17 mouse cellular contexts compared by ENCODE assay signal in genomic region chr2:166083542-166084031, GRCm38 (mm10).
DNase-seq lines count a peak whose midpoint lies in the region; ATAC-seq lines count a peak whose summit lies in the region.
"Had no signal": no experiment of that assay in that cellular context is flagged by ENCODE, and none has a peak within 500 bp of the region (broad histone marks: within the 10 kb centered on the region; RNA-seq: fewer than 3 reads in every experiment).

No protein-coding gene starts in this region.

- H3K36me3 ChIP-seq in heart, embryonic 13.5 days = peaks cover 65% of the 10 kb centered on the region
- H3K36me3 ChIP-seq in neural tube, embryonic 13.5 days = peaks cover 55% of the 10 kb centered on the region
- peaks cover 24% of the 10 kb centered on the region; the same call in 1 of the 2 replicates for H3K36me3 ChIP-seq in neural tube, embryonic 15.5 days

- H3K4me1 ChIP-seq in heart, embryonic 13.5 days = peaks cover 46% of the 10 kb centered on the region
- peaks cover 16% of the 10 kb centered on the region for H3K4me1 ChIP-seq in neural tube, embryonic 13.5 days (replicated peaks)
- peaks cover 5% of the 10 kb centered on the region; the same call in 1 of the 2 replicates for H3K4me1 ChIP-seq in neural tube, embryonic 15.5 days

- DNase-seq in heart, postnatal 14 days = no peak
- peak; percentile 44 for DNase-seq in induced T-regulatory cell, adult 2 months (ENCODE audit: low read depth)
- DNase-seq in spleen, adult 12 weeks (ENCODE audit: low spot score) = no peak
- DNase-seq in testis, postnatal 10 days (ENCODE audit: low spot score) = no peak
- DNase-seq: cerebellum, postnatal 14 days; gastrocnemius, postnatal 10 days; thymus, postnatal 25 days had no signal

- WGBS in heart, embryonic 13.5 days = 77% methylated on average over 9 of the region's 9 CpGs
- 73% methylated on average over 9 of the region's 9 CpGs for WGBS in neural tube, embryonic 13.5 days
- 54% methylated on average over 9 of the region's 9 CpGs for WGBS in neural tube, embryonic 15.5 days

- intact Hi-C loops in heart, postnatal 14 days (cut with DNase I) = no loop called here

- H3K27me3 ChIP-seq in heart, embryonic 13.5 days (replicated peaks) = no peaks in the 10 kb centered on the region
- no peaks in the 10 kb centered on the region for H3K27me3 ChIP-seq in neural tube, embryonic 13.5 days
- H3K27me3 ChIP-seq in neural tube, embryonic 15.5 days (replicated peaks) = no peaks in the 10 kb centered on the region
- H3K27me3 ChIP-seq: limb, embryonic 13.5 days; neural tube, embryonic 12.5 days had no signal

- H3K9ac ChIP-seq in heart, embryonic 13.5 days = 0 out of 2 replicates have a peak overlapping the region, but pooled peaks have one; percentile 2
- H3K9ac ChIP-seq in neural tube, embryonic 13.5 days = no peak overlapping the region
- no peak overlapping the region for H3K9ac ChIP-seq in neural tube, embryonic 15.5 days (replicated peaks)
- H3K9ac ChIP-seq: limb, embryonic 13.5 days; neural tube, embryonic 12.5 days had no signal

- no peak overlapping the region for H3K4me3 ChIP-seq in heart, embryonic 13.5 days
- H3K4me3 ChIP-seq in neural tube, embryonic 13.5 days = no peak overlapping the region
- no peak overlapping the region for H3K4me3 ChIP-seq in neural tube, embryonic 15.5 days (replicated peaks)
- H3K4me3 ChIP-seq: limb, embryonic 13.5 days; megakaryocyte, embryonic 14.5 days; neural tube, embryonic 12.5 days had no signal

- peak overlapping the region; percentile 39; the same call in 1 of the 2 replicates for H3K27ac ChIP-seq in heart, embryonic 13.5 days (replicated peaks)
- 0 out of 2 replicates have a peak overlapping the region, but pooled peaks have one; percentile 18 for H3K27ac ChIP-seq in neural tube, embryonic 13.5 days (replicated peaks)
- no peak overlapping the region for H3K27ac ChIP-seq in neural tube, embryonic 15.5 days (replicated peaks)
- H3K27ac ChIP-seq: kidney, postnatal 0 days; limb, embryonic 13.5 days; neural tube, embryonic 12.5 days had no signal

- ATAC-seq in heart, embryonic 13.5 days (ENCODE audit: extremely low read depth, insufficient number of reproducible peaks, low FRiP score, low TSS enrichment) = no peak
- ATAC-seq in neural tube, embryonic 13.5 days (ENCODE audit: low read depth) = peak; percentile 11; the same call in 1 of the 2 replicates
- ATAC-seq in neural tube, embryonic 15.5 days (ENCODE audit: low FRiP score) = no peak
- peak; percentile 30 for ATAC-seq in megakaryocyte, adult 5-6 weeks (ENCODE audit: poor library complexity, severe bottlenecking)
- ATAC-seq: forebrain, embryonic 16.5 days had no signal

- H3K9me3 ChIP-seq in heart, embryonic 13.5 days = no peaks in the 10 kb centered on the region
- no peaks in the 10 kb centered on the region for H3K9me3 ChIP-seq in neural tube, embryonic 13.5 days
- no peaks in the 10 kb centered on the region for H3K9me3 ChIP-seq in neural tube, embryonic 15.5 days (replicated peaks)
- H3K9me3 ChIP-seq: limb, embryonic 13.5 days; megakaryocyte, embryonic 14.5 days; neural tube, embryonic 12.5 days had no signal

- H3K4me2 ChIP-seq in heart, embryonic 13.5 days = no peak overlapping the region
- H3K4me2 ChIP-seq in neural tube, embryonic 13.5 days = no peak overlapping the region
- no peak overlapping the region for H3K4me2 ChIP-seq in neural tube, embryonic 15.5 days
- H3K4me2 ChIP-seq: heart, embryonic 11.5 days; limb, embryonic 13.5 days; neural tube, embryonic 12.5 days had no signal

Comparison
In these comparisons a context has a peak if more than half of its experiments do, and no peak if none do; other contexts are left out.
1. ATAC-seq: peak in neural tube, embryonic 13.5 days (single experiment) and megakaryocyte, adult 5-6 weeks (single experiment); none in heart, embryonic 13.5 days (single experiment) and neural tube, embryonic 15.5 days (single experiment).